Mouse (Mus musculus) spleen, postnatal 36 days (tissue): ENCODE measurements around the gene Ccnd3.

Source experiments
- DNase-seq, 2 experiments: peaks; one replicate each; pipeline ENCODE4 v3.0.0; 2022; ENCODE audit warnings: low spot score in 2 of 2, mixed read lengths in 1 of 2

Ccnd3 gene

DNA sequence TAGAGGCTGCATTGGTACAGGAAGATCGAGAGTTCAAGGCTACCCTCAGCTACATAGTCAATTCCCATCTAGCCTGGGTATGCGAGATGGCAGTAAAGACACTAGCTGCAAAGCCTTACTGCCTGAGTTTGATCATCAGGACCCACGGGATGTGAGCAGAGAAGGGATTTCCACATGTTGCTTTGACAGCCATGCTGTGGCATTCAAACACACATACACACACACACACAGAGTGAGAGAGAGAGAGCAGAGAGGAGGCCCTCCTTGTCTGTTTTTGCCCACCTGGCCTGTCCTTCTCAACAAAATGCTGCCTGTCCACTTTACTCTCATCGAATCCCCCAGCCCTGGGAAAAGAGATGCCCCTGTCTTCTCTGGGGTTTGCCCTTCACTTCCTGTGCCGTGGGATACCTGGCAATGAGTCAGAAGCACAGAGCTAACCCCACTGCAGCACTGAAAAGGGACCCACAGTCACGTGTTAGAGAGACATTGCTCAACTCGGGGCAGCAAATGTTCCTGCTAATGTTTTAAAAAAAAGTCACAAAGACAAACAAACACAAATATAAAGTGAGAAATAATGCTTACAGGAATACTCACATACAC lies 38.3 kb downstream of the Ccnd3 start:
- no peak for DNase-seq

DNA sequence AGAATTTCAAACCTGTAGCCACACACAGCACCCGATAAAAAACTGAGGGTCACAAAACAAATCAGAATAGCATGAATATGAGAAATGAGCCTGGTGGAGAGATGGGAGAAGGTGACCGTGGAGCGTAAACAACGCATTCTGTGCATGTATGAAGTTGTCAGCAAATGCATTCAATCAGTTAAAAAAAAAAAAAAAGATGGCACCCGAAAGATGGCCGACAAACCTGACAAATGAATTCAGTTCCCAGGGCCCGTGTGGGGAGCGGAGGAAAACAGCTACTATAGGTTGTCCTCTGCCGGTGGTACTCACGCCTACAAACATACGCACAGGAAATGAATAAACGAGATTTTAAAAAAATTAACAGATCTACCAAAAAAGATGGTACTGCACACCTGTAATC lies 40.3 kb downstream of the Ccnd3 start:
- no peak for DNase-seq

DNA sequence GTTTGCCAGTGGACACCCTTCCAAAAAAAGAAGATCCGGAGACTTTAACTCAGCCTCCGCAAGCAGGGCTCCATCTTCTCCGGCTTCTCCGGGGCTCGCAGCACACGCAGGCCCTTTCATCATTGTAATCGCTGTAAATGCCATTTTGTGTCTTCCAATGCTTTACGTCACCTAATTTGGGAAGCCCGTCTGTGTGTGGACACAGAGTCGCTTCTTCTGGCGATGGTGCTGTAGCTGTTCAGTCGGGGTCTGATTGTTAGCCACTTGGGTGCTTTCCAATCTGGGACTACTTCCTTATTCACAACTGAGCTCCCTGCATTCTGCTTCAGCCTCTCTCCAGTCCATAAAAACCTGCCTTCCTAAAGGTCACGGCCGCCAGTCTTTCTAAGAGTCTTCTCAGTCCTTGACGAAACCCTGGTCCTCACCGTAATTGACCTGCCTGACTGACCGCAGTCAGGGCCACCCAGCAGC lies 41.0 kb downstream of the Ccnd3 start:
- no peak for DNase-seq

DNA sequence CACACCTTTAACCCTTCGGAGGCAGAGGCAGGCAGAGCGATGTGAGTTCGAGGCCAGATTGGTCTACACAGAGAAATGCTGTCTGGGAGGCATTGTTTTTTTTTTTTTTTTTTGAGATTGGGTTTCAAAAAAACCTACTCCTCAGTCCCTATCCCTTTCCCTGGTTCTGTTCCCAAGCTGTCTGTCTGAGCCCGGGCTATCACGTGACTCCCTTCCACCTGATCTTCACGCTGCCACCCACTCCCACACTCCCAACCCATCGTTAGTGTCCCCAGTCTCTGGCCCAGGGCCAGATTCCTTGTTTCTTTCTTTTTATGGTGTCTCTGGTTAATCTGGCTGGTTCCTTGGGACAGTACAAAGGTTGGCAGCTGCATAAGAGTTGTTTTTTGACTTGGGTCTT lies 46.2 kb downstream of the Ccnd3 start:
- DNase-seq = no peak

DNA sequence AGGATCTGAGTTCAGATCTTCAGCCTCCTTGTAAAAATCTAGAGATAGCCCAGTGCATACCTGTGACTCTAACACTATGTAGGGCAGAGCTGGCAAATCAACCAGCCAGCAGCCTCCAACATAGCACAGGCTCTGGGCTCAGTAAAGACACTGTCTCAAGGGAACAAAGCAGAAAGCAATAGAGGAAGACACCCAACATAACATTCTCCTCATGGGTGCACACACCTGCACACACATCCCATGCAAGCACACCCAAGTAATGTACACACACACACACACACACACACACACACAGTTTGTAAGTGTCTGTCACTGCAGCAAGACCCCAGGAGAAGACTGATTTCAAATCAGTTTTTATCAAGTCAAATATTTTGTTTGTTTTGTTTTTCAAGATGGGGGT lies 48.1 kb downstream of the Ccnd3 start:
- peak; percentile 62 to 63 for DNase-seq

DNA sequence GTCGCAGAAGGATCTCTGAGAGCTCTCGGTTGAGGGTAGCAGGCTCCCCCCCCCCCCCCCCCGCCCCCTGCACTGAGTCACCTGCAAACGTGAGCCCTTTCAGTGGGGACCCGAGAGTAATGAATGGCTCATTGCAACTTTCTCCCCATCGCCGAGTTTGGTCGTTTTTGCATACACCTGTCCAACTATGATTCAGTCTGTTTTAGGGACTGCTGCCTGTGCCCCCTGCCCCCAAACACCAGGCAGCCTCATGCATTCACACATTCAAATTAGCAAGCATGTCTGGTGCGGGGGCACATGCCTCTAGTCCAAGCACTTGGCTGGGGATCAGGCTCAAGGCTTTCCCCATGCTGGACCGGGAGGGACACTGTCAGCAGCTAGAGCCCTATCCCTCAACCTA lies 49.8 kb downstream of the Ccnd3 start:
- DNase-seq = peak; percentile 20 to 34

DNA sequence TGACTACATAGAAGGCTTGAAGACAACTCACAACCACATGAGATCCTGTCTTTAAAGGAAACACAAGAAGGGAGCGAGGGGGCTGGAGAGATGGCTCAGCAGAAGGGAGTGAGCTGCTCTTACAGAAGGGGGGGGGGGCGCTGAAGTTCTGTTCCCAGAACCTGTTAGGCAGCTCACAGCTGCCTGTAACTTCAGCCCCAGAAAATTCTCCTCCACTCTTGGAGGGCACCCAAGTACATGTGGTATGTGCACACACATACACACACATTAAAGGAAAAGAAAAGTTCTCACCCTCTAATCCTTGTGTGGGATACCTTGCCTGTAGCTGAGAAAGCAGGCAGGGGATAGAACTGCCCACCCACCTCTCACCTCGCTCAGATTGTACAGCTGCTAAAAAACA lies 52.3 kb downstream of the Ccnd3 start:
- DNase-seq = no peak

DNA sequence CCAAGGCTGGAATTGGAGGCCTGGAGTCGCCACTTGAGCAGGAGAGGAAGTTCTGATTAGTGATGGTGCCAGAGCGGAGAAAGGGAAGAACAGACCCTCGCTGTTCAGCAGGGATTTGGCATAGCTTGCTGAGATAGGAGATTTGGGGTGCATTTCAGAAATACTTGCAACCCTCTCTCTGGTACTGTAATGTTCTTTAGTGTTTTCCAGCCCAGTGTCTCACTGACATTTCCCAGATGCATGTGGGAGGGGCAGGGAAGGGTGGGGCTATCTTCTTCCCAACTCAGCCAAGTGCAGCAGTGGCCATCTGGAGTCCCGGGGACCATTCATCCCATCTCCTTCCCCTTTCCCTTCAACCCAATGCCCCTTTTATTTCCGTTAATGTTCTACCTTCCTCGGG lies 54.9 kb downstream of the Ccnd3 start:
- no peak for DNase-seq

DNA sequence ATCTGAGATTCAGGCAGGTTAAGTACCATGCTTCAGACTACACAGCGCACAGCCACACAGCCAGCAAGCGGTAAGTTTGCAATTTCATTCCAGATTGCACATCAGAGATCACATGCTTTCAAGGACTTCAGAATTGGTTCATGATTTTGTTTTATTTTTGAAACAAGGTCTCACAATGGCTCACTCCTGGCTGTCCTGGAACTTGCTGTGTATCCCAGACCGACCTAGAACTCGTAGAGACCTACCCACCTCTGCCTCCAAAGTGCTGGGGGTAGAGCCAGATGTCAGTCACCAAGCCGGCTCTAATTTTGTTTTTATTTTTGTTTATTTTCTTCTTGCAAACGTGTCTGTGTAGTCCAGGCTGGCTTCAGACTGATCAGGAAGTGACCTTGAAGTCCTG lies 58.0 kb downstream of the Ccnd3 start:
- no peak for DNase-seq

DNA sequence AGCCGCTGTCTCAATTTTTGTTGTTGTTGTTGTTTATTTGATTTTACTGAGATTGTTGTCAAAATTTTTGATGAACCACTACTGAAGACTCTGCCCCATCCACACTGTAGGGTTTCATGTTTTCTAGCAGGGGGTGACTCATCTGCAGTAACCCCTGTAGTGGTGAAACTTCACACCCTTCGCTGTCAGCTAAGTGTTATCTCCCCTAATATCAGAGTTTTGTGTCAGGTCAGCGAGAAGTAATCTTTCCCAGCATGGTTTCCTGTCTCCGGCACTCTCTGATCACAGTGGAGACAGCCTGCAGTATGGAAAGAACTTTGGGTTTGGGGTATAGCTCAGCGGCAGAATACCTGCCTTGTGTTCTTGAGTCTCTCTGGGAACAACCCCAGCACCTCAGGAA lies 59.8 kb downstream of the Ccnd3 start:
- no peak for DNase-seq

DNA sequence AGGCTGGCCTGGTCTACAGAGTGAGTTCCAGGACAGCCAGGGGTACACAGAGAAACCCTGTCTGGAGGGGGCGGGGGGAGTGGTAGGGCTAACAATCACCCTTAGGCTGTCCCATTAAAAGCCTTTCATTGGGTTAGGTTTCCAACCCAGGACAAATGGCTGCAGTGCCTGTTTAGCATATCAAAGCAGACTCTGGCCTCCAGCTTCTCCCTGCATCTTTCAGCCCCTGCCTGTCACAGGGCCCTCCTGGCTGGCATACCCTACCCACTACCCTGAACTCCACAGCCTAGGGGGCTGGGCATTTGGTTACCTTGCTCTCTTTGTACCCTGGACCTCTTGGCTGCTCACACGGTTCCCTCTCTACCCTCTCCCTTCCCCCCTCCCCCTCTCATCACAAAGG lies 61.3 kb downstream of the Ccnd3 start:
- no peak for DNase-seq

DNA sequence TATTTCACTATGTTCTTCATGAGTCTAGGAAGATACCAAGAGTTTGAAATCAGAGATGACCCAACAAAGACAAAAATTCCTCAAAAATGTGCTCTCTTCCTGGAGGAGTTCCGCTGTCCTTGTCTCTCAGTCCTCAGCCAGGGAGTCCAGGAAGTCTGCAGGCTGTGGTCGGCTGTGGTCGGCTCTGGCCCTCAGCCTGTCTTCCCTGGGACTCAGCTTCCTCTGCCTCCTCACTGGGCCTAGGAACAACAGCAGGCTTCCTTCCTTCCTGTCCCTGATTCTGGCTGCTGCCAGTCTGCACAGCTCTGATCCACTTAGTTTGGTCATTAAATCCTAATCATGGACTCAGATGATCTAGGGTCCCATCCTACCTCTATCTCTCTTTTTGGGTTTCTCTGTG lies 62.4 kb downstream of the Ccnd3 start:
- DNase-seq = no peak

DNA sequence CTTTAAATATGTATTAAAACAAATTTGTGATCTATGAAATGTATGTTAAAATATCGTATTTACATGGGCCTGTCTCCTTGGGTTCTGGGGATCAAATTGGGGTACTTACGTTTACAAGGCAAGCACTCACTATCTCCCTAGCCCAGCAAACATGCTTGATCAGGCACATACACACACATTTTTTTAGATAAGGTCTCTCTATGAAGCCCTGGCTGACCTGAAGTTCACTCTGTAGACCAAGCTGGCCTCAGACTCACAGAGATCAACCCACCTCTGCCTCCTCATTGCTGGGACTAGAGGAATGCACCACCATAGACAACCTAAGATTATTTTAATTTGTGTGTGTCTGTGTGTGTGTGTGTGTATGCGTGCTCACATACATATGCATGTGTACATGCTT lies 63.5 kb downstream of the Ccnd3 start:
- DNase-seq = peak; percentile 18 to 51

DNA sequence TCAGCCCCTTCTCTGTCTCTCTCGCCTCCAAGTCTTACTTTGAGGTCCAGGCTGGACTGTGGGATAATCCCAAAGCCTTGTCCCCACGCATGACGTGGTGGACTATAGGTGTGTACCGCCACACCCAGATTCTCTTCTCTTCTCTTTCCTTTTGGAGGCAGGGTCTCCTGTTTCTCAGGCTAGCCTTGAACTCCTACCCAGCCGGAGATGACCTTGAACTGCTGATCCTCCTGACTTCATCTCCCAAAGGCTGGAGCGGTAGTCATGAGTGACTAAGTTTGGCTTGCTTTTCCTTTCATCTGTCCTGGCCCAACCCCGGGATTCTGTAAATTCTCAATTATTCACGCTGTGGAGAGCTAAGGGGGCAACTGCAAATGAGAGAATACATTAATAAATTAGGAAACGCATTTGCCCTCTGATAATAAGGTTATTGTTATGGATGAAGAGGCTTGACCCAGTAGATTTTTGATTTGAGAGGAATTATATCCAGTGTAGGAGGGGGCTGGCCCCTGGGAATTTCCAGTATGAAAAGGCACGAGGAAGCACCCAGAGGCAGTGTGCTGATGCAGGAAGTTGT lies 64.2 kb downstream of the Ccnd3 start:
- DNase-seq = no peak

DNA sequence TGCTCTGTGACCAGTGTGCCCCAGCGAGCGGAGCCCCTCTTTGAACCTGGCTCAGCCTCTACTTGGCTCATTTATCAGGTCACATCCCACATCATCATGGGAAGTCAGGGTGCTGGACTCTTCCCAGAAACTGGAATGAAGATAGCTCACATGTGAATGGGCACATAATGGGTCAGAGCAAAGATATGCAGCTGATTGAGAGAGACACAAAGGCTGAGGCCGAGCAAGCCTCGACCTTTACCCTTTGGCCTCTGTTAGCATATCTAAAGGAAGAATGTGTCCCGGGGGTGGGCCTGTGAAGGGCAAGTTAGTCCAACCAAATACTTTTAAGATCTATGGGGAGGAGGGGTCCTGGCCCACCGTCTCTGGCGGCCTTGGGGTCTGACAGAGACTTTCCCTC lies 66.8 kb downstream of the Ccnd3 start:
- no peak for DNase-seq

DNA sequence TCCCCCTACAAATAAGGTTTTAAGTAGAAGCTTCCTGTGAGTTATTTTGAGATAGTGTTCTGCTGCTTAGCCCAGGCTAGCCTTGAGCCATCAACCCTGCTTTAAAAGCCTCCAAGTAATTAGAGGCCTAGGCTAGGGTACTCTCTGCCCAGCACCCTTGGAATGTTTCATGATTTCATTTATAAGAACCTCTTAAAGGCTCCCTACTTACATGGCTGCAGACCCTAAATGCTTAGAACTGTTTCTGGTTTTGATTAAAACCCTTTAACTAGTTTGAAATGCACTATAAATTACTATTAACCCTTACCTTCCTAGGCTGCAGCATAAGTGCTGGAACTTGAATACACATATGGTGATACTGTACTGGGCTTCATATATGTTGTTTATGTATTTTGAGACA lies 67.6 kb downstream of the Ccnd3 start:
- no peak for DNase-seq

DNA sequence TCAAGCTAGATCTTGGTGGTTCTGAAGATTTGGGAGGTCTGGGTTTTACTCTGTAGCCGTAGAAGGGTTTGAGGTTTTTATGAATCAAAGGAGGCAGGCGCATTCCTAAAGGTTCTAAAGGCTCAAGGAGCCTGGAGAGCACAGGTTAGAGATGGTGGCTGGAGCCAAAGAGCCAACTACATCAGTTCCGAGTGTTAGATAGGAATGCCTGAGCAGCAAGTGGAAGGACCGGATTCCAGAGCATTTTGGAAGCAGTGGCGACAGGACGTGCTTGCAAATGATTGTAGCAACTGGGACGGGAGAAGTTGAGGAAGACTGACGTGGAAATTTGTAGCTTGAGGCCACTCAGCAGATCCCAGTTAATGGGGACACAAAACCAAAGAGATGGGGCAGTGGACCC lies 69.2 kb downstream of the Ccnd3 start:
- DNase-seq = no peak

DNA sequence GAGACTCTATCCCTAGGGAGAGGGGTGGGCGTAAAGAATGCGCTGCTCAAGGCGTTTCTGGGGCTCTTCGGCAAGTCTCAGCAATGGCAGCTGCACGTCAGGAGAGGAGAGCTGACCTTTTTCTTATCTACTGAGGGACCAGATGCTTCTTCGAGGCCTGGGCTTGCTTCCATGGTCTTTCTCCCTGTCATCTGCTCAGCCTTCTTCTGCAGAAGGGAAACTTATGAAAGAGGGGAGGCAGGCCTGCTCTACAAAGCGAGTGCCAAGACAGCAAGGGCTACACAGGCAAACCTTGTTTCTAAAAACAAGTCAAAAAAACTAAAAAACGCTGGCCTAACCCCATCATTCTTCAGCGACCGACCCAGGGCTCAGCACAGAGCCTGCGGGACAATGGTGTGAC lies 70.0 kb downstream of the Ccnd3 start:
- no peak for DNase-seq

DNA sequence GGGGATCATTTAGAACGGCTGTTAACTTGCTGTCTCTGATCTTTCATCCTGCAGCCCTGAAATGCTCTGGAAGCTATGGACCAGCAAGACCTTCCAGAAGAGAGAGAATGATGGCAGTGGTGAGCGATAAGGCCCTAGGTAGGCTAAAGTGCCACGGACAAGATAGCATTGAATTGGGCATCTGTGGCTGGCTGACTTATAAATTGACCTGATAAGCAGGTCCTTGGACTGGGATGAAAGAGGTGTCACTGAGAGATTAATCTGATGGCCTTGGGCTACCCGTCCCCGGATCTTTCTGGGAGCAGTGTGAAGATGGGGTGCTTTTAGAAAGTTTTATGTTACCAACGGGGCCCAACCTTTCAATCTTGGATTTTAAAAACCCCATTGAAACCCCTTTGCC lies 73.8 kb downstream of the Ccnd3 start:
- DNase-seq = no peak

DNA sequence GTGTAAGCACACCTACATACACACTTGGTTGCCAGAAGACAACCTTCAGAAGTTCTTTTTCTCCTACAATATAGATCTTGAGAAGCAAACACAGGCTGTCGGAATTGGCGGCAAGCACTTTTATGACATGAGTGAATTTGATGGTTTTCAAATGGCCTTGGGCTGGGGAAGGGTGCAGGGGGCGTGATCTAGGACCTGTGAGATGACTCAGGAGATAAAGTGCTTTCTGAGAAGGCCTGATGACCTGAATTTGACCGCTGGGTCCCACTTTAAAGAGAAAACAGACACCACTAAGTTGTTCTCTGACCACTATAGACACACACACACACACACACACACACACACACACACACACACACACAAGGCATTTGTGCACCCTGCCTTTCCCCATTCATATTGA lies 76.1 kb downstream of the Ccnd3 start:
- DNase-seq = no peak

DNA sequence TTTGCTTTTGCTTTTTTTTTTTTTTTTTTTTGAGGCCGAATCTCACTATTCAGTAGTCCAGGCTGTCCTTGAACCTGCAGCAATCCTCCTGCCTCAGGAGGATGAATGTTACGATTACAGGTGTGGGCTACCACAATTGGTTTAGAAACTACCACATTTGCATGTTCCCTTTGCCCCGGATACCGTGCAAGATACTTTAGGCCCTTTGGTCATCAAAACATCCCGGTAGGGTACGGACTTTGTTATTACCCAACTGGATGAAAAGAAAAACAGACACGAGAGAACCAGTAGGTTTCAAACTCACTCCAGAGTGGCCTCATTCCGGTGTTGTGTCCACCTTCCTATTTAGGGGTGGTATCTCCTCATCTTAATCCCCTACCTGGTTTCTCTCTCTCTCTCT lies 83.7 kb downstream of the Ccnd3 start:
- DNase-seq = no peak

DNA sequence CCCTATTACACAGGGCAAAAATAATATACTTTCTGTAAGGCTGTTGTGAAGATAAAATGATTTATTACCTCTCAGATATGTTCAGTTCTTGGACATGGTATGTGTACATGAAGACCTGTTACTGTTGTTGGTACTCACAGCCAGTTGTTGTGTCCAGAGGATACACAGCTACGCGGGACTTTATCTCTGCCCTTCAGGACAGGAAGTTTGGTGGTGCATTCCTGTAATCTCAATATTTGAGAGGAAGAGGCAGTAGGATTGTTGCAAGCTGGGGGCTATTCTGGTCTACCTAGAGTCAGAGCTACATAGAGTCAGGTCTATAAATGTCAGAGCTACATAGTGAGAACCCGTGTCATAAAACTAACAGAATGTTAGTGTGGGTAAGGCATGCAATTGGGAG lies 86.2 kb downstream of the Ccnd3 start:
- no peak for DNase-seq

DNA sequence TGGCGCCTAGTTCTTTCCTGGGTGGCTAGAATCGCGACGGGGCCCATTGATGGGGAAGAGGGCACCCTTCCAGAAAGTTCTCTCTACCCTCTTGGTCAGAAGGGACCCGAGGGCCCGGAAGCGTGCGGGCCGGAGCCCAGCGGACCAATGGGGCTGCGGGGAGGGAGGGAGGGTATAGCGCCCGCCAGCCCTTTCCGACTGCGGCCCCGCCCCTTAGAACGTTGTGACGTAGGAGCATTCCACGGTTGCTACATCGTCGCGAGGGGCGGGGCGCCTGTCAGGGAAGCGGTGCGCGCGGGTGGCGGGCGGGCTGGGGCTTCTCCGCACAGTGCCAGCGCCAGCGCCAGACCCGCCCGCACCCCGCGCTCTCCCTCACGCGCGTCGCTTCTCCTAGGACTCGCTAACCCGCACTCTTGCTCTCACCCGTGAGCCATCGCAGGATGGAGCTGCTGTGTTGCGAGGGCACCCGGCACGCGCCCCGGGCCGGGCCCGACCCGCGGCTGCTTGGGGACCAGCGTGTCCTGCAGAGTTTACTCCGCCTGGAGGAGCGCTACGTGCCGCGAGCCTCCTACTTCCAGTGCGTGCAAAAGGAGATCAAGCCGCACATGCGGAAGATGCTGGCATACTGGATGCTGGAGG lies 88.5 kb downstream of the Ccnd3 start:
- DNase-seq = peak; percentile 92 to 94

DNA sequence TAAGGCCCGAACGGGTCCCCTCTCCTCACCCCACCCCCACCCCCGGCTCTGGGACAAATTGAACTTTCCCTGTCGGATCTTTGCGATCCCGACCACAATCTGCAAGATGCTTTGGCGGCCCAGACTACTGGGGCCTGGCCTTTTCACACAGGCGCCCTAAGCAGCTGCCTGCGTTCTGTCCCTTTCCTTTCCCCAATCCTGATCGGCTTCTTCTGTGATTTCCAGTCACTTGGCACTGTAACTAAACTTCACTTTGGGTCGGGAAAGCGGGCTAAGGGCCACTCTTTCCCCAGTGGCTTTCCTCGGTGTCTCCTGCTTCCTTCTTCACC lies 89.0 kb downstream of the Ccnd3 start:
- DNase-seq = no peak
